Mouse (Mus musculus) heart, embryonic 14.5 days (tissue): ENCODE results near the gene Cfl1. TPM values are rescaled to one million over a fixed set of nuclear protein-coding genes. Genes with fewer than 3 reads are reported as not detected.

Source experiments
- ATAC-seq: fragments of 200-750 bp; cut with Nextera tagmentation; 2 replicates; pipeline ENCODE4 v1.8.0; 2017; ENCODE audit warnings: low read depth, moderate TSS enrichment; ENCODE audit not compliant: insufficient number of reproducible peaks, insufficient read depth, low FRiP score
- H3K27ac ChIP-seq, 2 experiments: fragments of 200-500 bp in 1 of 2; fragments of 300-500 bp in 1 of 2; sonication (generic) in 1 of 2; replicated peaks in 1 of 2; 2 replicates each; pipeline ENCODE4 v1.5.1; 2012 to 2014; ENCODE audit warnings: low read depth in 2 of 2, low read length in 2 of 2, control low read depth in 1 of 2, mild to moderate bottlenecking in 1 of 2, mixed read lengths in 1 of 2; ENCODE audit not compliant: control insufficient read depth in 1 of 2, insufficient read depth in 1 of 2
- H3K27me3 ChIP-seq: fragments of 300-500 bp; sonication (generic); 2 replicates; pipeline ENCODE4 v1.6.1; 2014; ENCODE audit warnings: mild to moderate bottlenecking, low read length, control low read depth; ENCODE audit not compliant: control insufficient read depth, insufficient read depth
- H3K36me3 ChIP-seq: fragments of 300-500 bp; sonication (generic); 2 replicates; pipeline ENCODE4 v1.6.1; 2014; ENCODE audit warnings: mild to moderate bottlenecking, control low read depth, low read length, mixed read lengths; ENCODE audit not compliant: control insufficient read depth, insufficient read depth
- H3K4me1 ChIP-seq, 2 experiments: fragments of 200-500 bp in 1 of 2; fragments of 300-500 bp in 1 of 2; sonication (generic) in 1 of 2; 2 replicates each; pipeline ENCODE4 v1.6.1; 2012 to 2014; ENCODE audit warnings: low read length in 2 of 2, control low read depth in 1 of 2, mixed read lengths in 1 of 2; ENCODE audit not compliant: control insufficient read depth in 2 of 2, insufficient read depth in 2 of 2
- H3K4me2 ChIP-seq: fragments of 300-500 bp; sonication (generic); 2 replicates; pipeline ENCODE4 v1.6.1; 2014; ENCODE audit warnings: mild to moderate bottlenecking, low read length
- H3K4me3 ChIP-seq, 2 experiments: fragments of 200-500 bp in 1 of 2; fragments of 300-500 bp in 1 of 2; sonication (generic) in 1 of 2; 2 replicates each; pipeline ENCODE4 v1.5.1; 2012 to 2014; ENCODE audit warnings: low read length in 2 of 2, mild to moderate bottlenecking in 2 of 2, control low read depth in 1 of 2, low read depth in 1 of 2, moderate library complexity in 1 of 2; ENCODE audit not compliant: control insufficient read depth in 1 of 2, insufficient read depth in 1 of 2
- H3K9ac ChIP-seq: fragments of 300-500 bp; sonication (generic); 2 replicates; pipeline ENCODE4 v1.6.1; 2014; ENCODE audit warnings: mild to moderate bottlenecking, low read length
- H3K9me3 ChIP-seq: fragments of 300-500 bp; sonication (generic); 2 replicates; pipeline ENCODE4 v1.6.1; 2016; ENCODE audit warnings: low read length, control low read depth; ENCODE audit not compliant: control insufficient read depth
- WGBS: fragments of 180-500 bp; shearing (Covaris S2); extraction: QIAGEN DNeasy Blood & Tissue Kit; methylation state at CpG from one replicate; pipeline ENCODE4 v1.1.7; 2014; 5-methylcytosine and 5-hydroxymethylcytosine counted together
- polyA plus RNA-seq: library from polyadenylated mRNA; unstranded; fragments of >200 nt; fragmentation: Nextera tagmentation; extraction: Ambion mirVana; gene quantifications from 2 replicates; pipeline ENCODE4 v1.2.1, GENCODE M21; 2014

The Cfl1 gene
- polyA plus RNA-seq, 1 experiment from 2014 or later: 1,886 TPM

GRCm38 (mm10) chr19:5477668-5478300, 12.5 kb upstream of the Cfl1 start:
- no peaks in the 10 kb centered on the region for H3K9me3 ChIP-seq
- peaks cover 59% of the 10 kb centered on the region for H3K36me3 ChIP-seq
- no peak overlapping the region for H3K27ac ChIP-seq
- no peak for ATAC-seq
- no peak overlapping the region for H3K4me3 ChIP-seq
- H3K27me3 ChIP-seq: no peaks in the 10 kb centered on the region
- WGBS: 89% methylated on average over 18 of the region's 18 CpGs
- no peak overlapping the region for H3K9ac ChIP-seq
- H3K4me1 ChIP-seq: peaks cover 7 to 18% of the 10 kb centered on the region in 2 experiments; a peak in 3 of 4 replicates
- H3K4me2 ChIP-seq: no peak overlapping the region

- ATAC-seq: no peak
- H3K9me3 ChIP-seq: no peaks in the 10 kb centered on the region
- H3K4me2 ChIP-seq: no peak overlapping the region
- H3K27me3 ChIP-seq: no peaks in the 10 kb centered on the region
- H3K36me3 ChIP-seq: peaks cover 82% of the 10 kb centered on the region
- no peak overlapping the region for H3K9ac ChIP-seq
- no peak overlapping the region for H3K4me3 ChIP-seq
- H3K4me1 ChIP-seq: peaks cover 7 to 11% of the 10 kb centered on the region in 2 experiments; a peak in 2 of 4 replicates
- 91% methylated on average over 10 of the region's 10 CpGs for WGBS
- H3K27ac ChIP-seq: no peak overlapping the region
Measured at GRCm38 (mm10) chr19:5480016-5480415, 10.2 kb upstream of the Cfl1 start.

DNA sequence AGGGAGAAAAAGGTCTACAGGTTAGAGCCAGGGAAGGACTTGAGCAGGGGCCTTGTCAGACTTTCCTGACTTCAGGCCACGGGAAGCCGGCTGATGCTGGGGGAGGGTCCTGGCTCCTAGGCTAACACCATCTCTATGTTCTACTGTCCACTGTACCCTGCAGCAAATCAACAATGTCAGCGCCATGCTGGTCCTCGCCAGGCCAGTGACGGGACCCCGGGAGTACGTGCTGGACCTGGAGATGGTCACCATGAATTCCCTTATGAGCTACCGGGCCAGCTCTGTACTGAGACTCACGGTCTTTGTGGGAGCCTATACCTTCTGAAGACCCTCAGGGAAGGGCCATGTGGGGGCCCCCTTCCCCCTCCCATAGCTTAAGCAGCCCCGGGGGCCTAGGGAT, 8.9 kb upstream of the Cfl1 start:
- H3K4me3 ChIP-seq: no peak overlapping the region
- WGBS: 88% methylated on average over 10 of the region's 10 CpGs
- no peaks in the 10 kb centered on the region for H3K4me1 ChIP-seq
- no peak overlapping the region for H3K4me2 ChIP-seq
- H3K9me3 ChIP-seq: no peaks in the 10 kb centered on the region
- no peak for ATAC-seq
- H3K36me3 ChIP-seq: peaks cover 96% of the 10 kb centered on the region
- H3K9ac ChIP-seq: no peak overlapping the region
- H3K27me3 ChIP-seq: no peaks in the 10 kb centered on the region
- no peak overlapping the region for H3K27ac ChIP-seq

- ATAC-seq: no peak
- WGBS: 91% methylated on average over 19 of the region's 19 CpGs
- peaks cover 79% of the 10 kb centered on the region for H3K36me3 ChIP-seq
Measured at GRCm38 (mm10) chr19:5483386-5484359, 6.6 kb upstream of the Cfl1 start.

GRCm38 (mm10) chr19:5484496-5484895, 5.8 kb upstream of the Cfl1 start:
- Histone ChIP-seq H3K36me3 (peaks cover 71% of the 10 kb centered on the region), H3K4me2 (no peak overlapping the region), H3K27ac (no peak overlapping the region), H3K4me1 (peaks cover 9 to 13% of the 10 kb centered on the region in 2 experiments), H3K9ac (no peak overlapping the region), H3K9me3 (no peaks in the 10 kb centered on the region), H3K4me3 (no peak overlapping the region), H3K27me3 (no peaks in the 10 kb centered on the region)
- WGBS: 79% methylated on average over 5 of the region's 5 CpGs
- ATAC-seq: no peak

More at GRCm38 (mm10) chr19:5483386-5484359, 6.6 kb upstream of the Cfl1 start:
- H3K4me2 ChIP-seq: no peak overlapping the region
- H3K27ac ChIP-seq: no peak overlapping the region
- H3K4me3 ChIP-seq: no peak overlapping the region
- H3K9ac ChIP-seq: no peak overlapping the region
- H3K4me1 ChIP-seq: peaks cover 5 to 13% of the 10 kb centered on the region in 2 experiments
- no peaks in the 10 kb centered on the region for H3K9me3 ChIP-seq
- H3K27me3 ChIP-seq: no peaks in the 10 kb centered on the region

- Histone ChIP-seq H3K4me1 (peaks cover 11 to 13% of the 10 kb centered on the region in 2 experiments), H3K4me2 (no peak overlapping the region), H3K4me3 (no peak overlapping the region), H3K36me3 (peaks cover 63% of the 10 kb centered on the region), H3K27ac (no peak overlapping the region), H3K9me3 (no peaks in the 10 kb centered on the region), H3K9ac (no peak overlapping the region), H3K27me3 (no peaks in the 10 kb centered on the region)
- no peak for ATAC-seq
- 90% methylated on average over 8 of the region's 8 CpGs for WGBS
Measured at GRCm38 (mm10) chr19:5485371-5485770, 4.9 kb upstream of the Cfl1 start.

DNA sequence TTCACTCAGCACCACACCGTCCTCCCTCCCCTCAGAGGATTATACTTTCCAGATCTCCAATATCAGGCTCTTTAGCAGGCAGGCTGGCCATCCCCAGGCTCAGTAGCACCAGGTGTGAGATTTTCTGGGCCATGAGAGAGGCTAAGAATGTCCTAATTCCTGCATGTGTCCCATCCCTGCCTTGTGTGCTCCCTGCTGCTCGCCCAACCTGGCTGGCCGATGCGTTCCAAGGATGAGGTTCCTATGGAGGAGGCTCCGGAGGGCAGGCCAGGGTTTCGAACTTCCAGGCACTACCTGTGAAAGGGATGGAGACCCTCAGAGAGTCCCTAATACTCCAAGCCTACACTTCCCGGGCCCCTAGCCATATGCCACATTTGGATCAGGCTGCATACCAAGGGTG, 4.4 kb upstream of the Cfl1 start:
- H3K9me3 ChIP-seq: no peaks in the 10 kb centered on the region
- ATAC-seq: no peak
- no peak overlapping the region for H3K4me3 ChIP-seq
- WGBS: 90% methylated on average over 7 of the region's 7 CpGs
- no peak overlapping the region for H3K4me2 ChIP-seq
- peaks cover 58% of the 10 kb centered on the region for H3K36me3 ChIP-seq
- H3K9ac ChIP-seq: no peak overlapping the region
- peaks cover 11 to 13% of the 10 kb centered on the region in 2 experiments for H3K4me1 ChIP-seq
- no peak overlapping the region for H3K27ac ChIP-seq
- H3K27me3 ChIP-seq: no peaks in the 10 kb centered on the region
